Mouse (Mus musculus) layer of hippocampus, adult 8-10 months (tissue): ENCODE data around the gene Wdr24. TPM values are rescaled to one million over a fixed set of nuclear protein-coding genes. Genes with fewer than 3 reads are reported as not detected.

Experiments used
- DNase-seq, 2 experiments: peaks; one replicate each; pipeline ENCODE4 v3.0.0; 2022; ENCODE audit warnings: low spot score in 2 of 2
- total RNA-seq, 4 experiments: library from RNA; stranded (reverse); gene quantifications; 2 replicates each; pipeline ENCODE4 v1.2.4; 2022

Wdr24 gene
- total RNA-seq: 10 to 100 TPM; 22.8 to 29.0 (median 26.5) TPM

- DNase-seq: peak in 1 of 2 experiments; percentile 83
Observed at GRCm38 (mm10) chr17:25823452-25823851, at the start of gene Wdr24. Wdr24 (plus strand) TSS chr17:25823627.

- no peak for DNase-seq
Observed at GRCm38 (mm10) chr17:25775318-25776062, 47.9 kb upstream of the Wdr24 start.

GRCm38 (mm10) chr17:25777948-25778347, 45.5 kb upstream of the Wdr24 start:
- DNase-seq: no peak

GRCm38 (mm10) chr17:25781339-25781738, 42.1 kb upstream of the Wdr24 start:
- no peak for DNase-seq

- DNase-seq: no peak
Observed at GRCm38 (mm10) chr17:25783086-25783485, 40.3 kb upstream of the Wdr24 start.

- DNase-seq: no peak
Observed at GRCm38 (mm10) chr17:25783861-25784574, 39.4 kb upstream of the Wdr24 start.

GRCm38 (mm10) chr17:25785281-25785745, 38.1 kb upstream of the Wdr24 start, which contains the start of gene Haghl:
Haghl (minus strand) TSS chr17:25785673.
- peak; percentile 94 to 98 for DNase-seq

- no peak for DNase-seq
Observed at GRCm38 (mm10) chr17:25786280-25786679, 37.1 kb upstream of the Wdr24 start, which contains the start of gene Ccdc78. Ccdc78 (plus strand) TSS chr17:25786580.

- no peak for DNase-seq
Observed at GRCm38 (mm10) chr17:25786781-25787504, 36.5 kb upstream of the Wdr24 start.

GRCm38 (mm10) chr17:25791320-25791842, 32.0 kb upstream of the Wdr24 start:
- no peak for DNase-seq

- peak in 1 of 2 experiments; percentile 85 for DNase-seq
Observed at GRCm38 (mm10) chr17:25791843-25792527, 31.4 kb upstream of the Wdr24 start.

GRCm38 (mm10) chr17:25792615-25793014, 30.8 kb upstream of the Wdr24 start, which contains the start of gene Fam173a:
Fam173a (minus strand) TSS chr17:25792901.
- peak in 1 of 2 experiments; percentile 63 for DNase-seq

- DNase-seq: no peak
Observed at GRCm38 (mm10) chr17:25794197-25794596, 29.2 kb upstream of the Wdr24 start.

- no peak for DNase-seq
Observed at GRCm38 (mm10) chr17:25794998-25795397, 28.4 kb upstream of the Wdr24 start.

- peak; percentile 74 to 86 for DNase-seq
Observed at GRCm38 (mm10) chr17:25795609-25796092, 27.8 kb upstream of the Wdr24 start, which contains the start of gene AC134908.4. AC134908.4 (minus strand) TSS chr17:25795659.

GRCm38 (mm10) chr17:25796211-25796771, 27.1 kb upstream of the Wdr24 start:
- DNase-seq: no peak

GRCm38 (mm10) chr17:25796951-25797369, 26.5 kb upstream of the Wdr24 start, which contains the start of gene Metrn:
Metrn (minus strand) TSS chr17:25797136.
- peak in 1 of 2 experiments; percentile 64 for DNase-seq

GRCm38 (mm10) chr17:25801029-25801428, 22.4 kb upstream of the Wdr24 start:
- peak in 1 of 2 experiments; percentile 78 for DNase-seq

GRCm38 (mm10) chr17:25802825-25803517, 20.5 kb upstream of the Wdr24 start:
- peak; percentile 88 to 91 for DNase-seq
